Mouse (Mus musculus) liver, embryonic 16.5 days (tissue): ENCODE data around the gene Ctsw. TPM values are rescaled to one million over a fixed set of nuclear protein-coding genes. Genes with fewer than 3 reads are reported as not detected.

Experiments
- ATAC-seq: fragments of 200-750 bp; cut with Nextera tagmentation; 2 replicates; pipeline ENCODE4 v1.8.0; 2017; ENCODE audit warnings: low read depth, mild to moderate bottlenecking, moderate number of reproducible peaks, moderate library complexity
- H3K27ac ChIP-seq: fragments of 300-500 bp; sonication (generic); 2 replicates; pipeline ENCODE4 v1.5.1; 2014; ENCODE audit warnings: mild to moderate bottlenecking, low read length
- H3K27me3 ChIP-seq: fragments of 300-500 bp; sonication (generic); 2 replicates; pipeline ENCODE4 v1.6.1; 2014; ENCODE audit warnings: low read depth, low read length, mixed read lengths; ENCODE audit not compliant: control insufficient read depth, insufficient read depth
- H3K36me3 ChIP-seq: fragments of 300-500 bp; sonication (generic); 2 replicates; pipeline ENCODE4 v1.6.1; 2014; ENCODE audit warnings: mild to moderate bottlenecking; ENCODE audit not compliant: control insufficient read depth, insufficient read depth
- H3K4me1 ChIP-seq: fragments of 300-500 bp; sonication (generic); 2 replicates; pipeline ENCODE4 v1.6.1; 2014; ENCODE audit warnings: low read depth, low read length, mixed read lengths; ENCODE audit not compliant: control insufficient read depth
- H3K4me2 ChIP-seq: fragments of 300-500 bp; sonication (generic); 2 replicates; pipeline ENCODE4 v1.6.1; 2014; ENCODE audit warnings: low read depth, low read length, mixed read lengths
- H3K4me3 ChIP-seq: fragments of 300-500 bp; sonication (generic); 2 replicates; pipeline ENCODE4 v1.5.1; 2014; ENCODE audit warnings: low read depth, mild to moderate bottlenecking, low read length
- H3K9ac ChIP-seq: fragments of 300-500 bp; sonication (generic); 2 replicates; pipeline ENCODE4 v1.6.1; 2014; ENCODE audit warnings: low read depth, low read length
- H3K9me3 ChIP-seq: fragments of 300-500 bp; sonication (generic); replicated peaks from 2 replicates; pipeline ENCODE4 v1.6.1; 2016; ENCODE audit warnings: low read length; ENCODE audit not compliant: control insufficient read depth
- WGBS: fragments of 180-500 bp; shearing (Covaris S2); extraction: QIAGEN DNeasy Blood & Tissue Kit; methylation state at CpG from one replicate; pipeline ENCODE4 v1.1.7; 2014; ENCODE audit not compliant: insufficient replicate concordance; 5-methylcytosine and 5-hydroxymethylcytosine counted together
- polyA plus RNA-seq: library from polyadenylated mRNA; unstranded; fragments of >200 nt; fragmentation: Nextera tagmentation; extraction: Ambion mirVana; gene quantifications from 2 replicates; pipeline ENCODE4 v1.2.1, GENCODE M21; 2015

Ctsw gene
- polyA plus RNA-seq, 1 experiment from 2014 or later: 0.58 TPM

GRCm38 (mm10) chr19:5449673-5450072 lies 18.6 kb downstream of the Ctsw start:
- ATAC-seq: no peak
- WGBS: 59% methylated on average over 3 of the region's 3 CpGs

GRCm38 (mm10) chr19:5448354-5449150 lies 19.8 kb downstream of the Ctsw start:
- H3K27ac ChIP-seq: no peak overlapping the region
- H3K9me3 ChIP-seq: no peaks in the 10 kb centered on the region
- peak overlapping the region; percentile 87 for H3K4me2 ChIP-seq
- H3K9ac ChIP-seq: no peak overlapping the region
- peak overlapping the region; percentile 66 for H3K4me3 ChIP-seq
- peaks cover 52% of the 10 kb centered on the region for H3K27me3 ChIP-seq
- peak; percentile 61 for ATAC-seq
- no peaks in the 10 kb centered on the region for H3K36me3 ChIP-seq
- WGBS: 3% methylated on average over 36 of the region's 36 CpGs
- H3K4me1 ChIP-seq: peaks cover 22% of the 10 kb centered on the region

More at GRCm38 (mm10) chr19:5449673-5450072, 18.6 kb downstream of the Ctsw start:
- no peak overlapping the region for H3K27ac ChIP-seq
- H3K9ac ChIP-seq: no peak overlapping the region
- no peaks in the 10 kb centered on the region for H3K36me3 ChIP-seq
- H3K9me3 ChIP-seq: no peaks in the 10 kb centered on the region
- H3K4me3 ChIP-seq: no peak overlapping the region
- H3K27me3 ChIP-seq: peaks cover 51% of the 10 kb centered on the region
- peaks cover 22% of the 10 kb centered on the region for H3K4me1 ChIP-seq
- no peak overlapping the region for H3K4me2 ChIP-seq

GRCm38 (mm10) chr19:5447515-5448353 lies 20.6 kb downstream of the Ctsw start, which contains the start of gene Fosl1:
Gene Fosl1 (plus strand): TSS chr19:5447547.
- 1% methylated on average over 70 of the region's 70 CpGs for WGBS
- peaks cover 52% of the 10 kb centered on the region for H3K27me3 ChIP-seq
- no peaks in the 10 kb centered on the region for H3K9me3 ChIP-seq
- H3K36me3 ChIP-seq: no peaks in the 10 kb centered on the region
- H3K4me3 ChIP-seq: peak within 1 kb of the TSS; percentile 66
- H3K27ac ChIP-seq: no peak within 1 kb of the TSS
- peak; percentile 55 for ATAC-seq
- H3K9ac ChIP-seq: peak within 1 kb of the TSS; percentile 28; the same call in 1 of the 2 replicates
- H3K4me1 ChIP-seq: peaks cover 22% of the 10 kb centered on the region
- H3K4me2 ChIP-seq: peak within 1 kb of the TSS; percentile 87

GRCm38 (mm10) chr19:5445747-5446146 lies 22.6 kb downstream of the Ctsw start:
- peaks cover 22% of the 10 kb centered on the region for H3K4me1 ChIP-seq
- no peak overlapping the region for H3K9ac ChIP-seq
- H3K4me3 ChIP-seq: no peak overlapping the region
- no peaks in the 10 kb centered on the region for H3K9me3 ChIP-seq
- 70% methylated on average over 5 of the region's 5 CpGs for WGBS
- H3K27ac ChIP-seq: no peak overlapping the region
- H3K4me2 ChIP-seq: no peak overlapping the region
- no peaks in the 10 kb centered on the region for H3K36me3 ChIP-seq
- ATAC-seq: no peak
- H3K27me3 ChIP-seq: peaks cover 49% of the 10 kb centered on the region

GRCm38 (mm10) chr19:5444954-5445353 lies 23.4 kb downstream of the Ctsw start:
- H3K27ac ChIP-seq: no peak overlapping the region
- no peak overlapping the region for H3K9ac ChIP-seq
- no peak for ATAC-seq
- H3K4me1 ChIP-seq: peaks cover 22% of the 10 kb centered on the region
- H3K36me3 ChIP-seq: no peaks in the 10 kb centered on the region
- WGBS: 42% methylated on average over 7 of the region's 7 CpGs
- H3K4me3 ChIP-seq: no peak overlapping the region
- H3K9me3 ChIP-seq: no peaks in the 10 kb centered on the region; the same call in 1 of the 2 replicates
- peaks cover 42% of the 10 kb centered on the region for H3K27me3 ChIP-seq
- H3K4me2 ChIP-seq: no peak overlapping the region

- no peak overlapping the region for H3K4me3 ChIP-seq
- no peak overlapping the region for H3K27ac ChIP-seq
- H3K36me3 ChIP-seq: no peaks in the 10 kb centered on the region
- WGBS: 49% methylated on average over 9 of the region's 9 CpGs
- peaks cover 37% of the 10 kb centered on the region for H3K27me3 ChIP-seq
- no peak for ATAC-seq
- no peak overlapping the region for H3K4me2 ChIP-seq
- no peak overlapping the region for H3K9ac ChIP-seq
- H3K9me3 ChIP-seq: no peaks in the 10 kb centered on the region; the same call in 1 of the 2 replicates
- peaks cover 22% of the 10 kb centered on the region for H3K4me1 ChIP-seq
Observed at GRCm38 (mm10) chr19:5444371-5444908, 23.9 kb downstream of the Ctsw start.

GRCm38 (mm10) chr19:5433951-5434350 lies 34.4 kb downstream of the Ctsw start:
- H3K4me1 ChIP-seq: peaks cover 8% of the 10 kb centered on the region
- no peak for ATAC-seq
- H3K9ac ChIP-seq: no peak overlapping the region
- H3K27ac ChIP-seq: no peak overlapping the region
- H3K27me3 ChIP-seq: no peaks in the 10 kb centered on the region
- 52% methylated on average over 7 of the region's 7 CpGs for WGBS
- H3K4me3 ChIP-seq: no peak overlapping the region; the same call in 1 of the 2 replicates
- no peaks in the 10 kb centered on the region for H3K9me3 ChIP-seq
- no peaks in the 10 kb centered on the region for H3K36me3 ChIP-seq
- peak overlapping the region; percentile 63 for H3K4me2 ChIP-seq

- Histone ChIP-seq H3K9me3 (no peaks in the 10 kb centered on the region), H3K36me3 (no peaks in the 10 kb centered on the region), H3K27me3 (no peaks in the 10 kb centered on the region), H3K4me3 (peak overlapping the region; percentile 49), H3K27ac (peak overlapping the region; percentile 29; the same call in 1 of the 2 replicates), H3K4me1 (peaks cover 8% of the 10 kb centered on the region), H3K9ac (peak overlapping the region; percentile 19; the same call in 1 of the 2 replicates), H3K4me2 (peak overlapping the region; percentile 63)
- ATAC-seq: peak; percentile 60
- WGBS: 4% methylated on average over 16 of the region's 16 CpGs
Observed at GRCm38 (mm10) chr19:5432992-5433852, 35.1 kb downstream of the Ctsw start.
